Mouse (Mus musculus) testis, postnatal 10 days (tissue): ENCODE measurements around the gene Naif1.
"Not testable (repeated sequence)": the region's sequence is repeated elsewhere in the genome, so short reads cannot be mapped to it uniquely, and the experiment has no call there.

Experiments
- DNase-seq: peaks from one replicate; pipeline ENCODE4 v3.0.0; 2021; ENCODE audit warnings: low spot score

The Naif1 gene

GRCm38 (mm10) chr2:32455101-32455500 is 4.8 kb downstream of the Naif1 start:
- no peak for DNase-seq

- no peak for DNase-seq
These were observed 8.0 kb downstream of the Naif1 start for GRCm38 (mm10) chr2:32458300-32458699.

GRCm38 (mm10) chr2:32459657-32460056 is 9.4 kb downstream of the Naif1 start:
- DNase-seq, result no peak

GRCm38 (mm10) chr2:32463773-32464172 is 13.5 kb downstream of the Naif1 start:
- DNase-seq, result no peak

GRCm38 (mm10) chr2:32464212-32464891 is 14.1 kb downstream of the Naif1 start:
- DNase-seq, result no peak

- no peak for DNase-seq
These were observed 20.9 kb downstream of the Naif1 start for GRCm38 (mm10) chr2:32471001-32471680.

GRCm38 (mm10) chr2:32471681-32472061 is 21.4 kb downstream of the Naif1 start:
- DNase-seq, result peak; percentile 61

GRCm38 (mm10) chr2:32475361-32475760 is 25.1 kb downstream of the Naif1 start:
- not testable (repeated sequence) for DNase-seq

GRCm38 (mm10) chr2:32482351-32482750 is 32.1 kb downstream of the Naif1 start:
- no peak for DNase-seq

GRCm38 (mm10) chr2:32483179-32483875 is 33.1 kb downstream of the Naif1 start:
- DNase-seq, result no peak

GRCm38 (mm10) chr2:32484933-32485332 is 34.7 kb downstream of the Naif1 start:
- no peak for DNase-seq

- no peak for DNase-seq
These were observed 35.5 kb downstream of the Naif1 start for GRCm38 (mm10) chr2:32485751-32486150.

GRCm38 (mm10) chr2:32486155-32486554 is 35.9 kb downstream of the Naif1 start:
- no peak for DNase-seq

GRCm38 (mm10) chr2:32487124-32487623 is 36.9 kb downstream of the Naif1 start:
- peak; percentile 97 for DNase-seq

GRCm38 (mm10) chr2:32488679-32489078 is 38.4 kb downstream of the Naif1 start:
- DNase-seq, result peak; percentile 85

GRCm38 (mm10) chr2:32490730-32491129 is 40.5 kb downstream of the Naif1 start:
- DNase-seq, result not testable (repeated sequence)

GRCm38 (mm10) chr2:32492661-32493060 is 42.4 kb downstream of the Naif1 start:
- no peak for DNase-seq

- no peak for DNase-seq
These were observed 43.0 kb downstream of the Naif1 start for GRCm38 (mm10) chr2:32493301-32493701.

GRCm38 (mm10) chr2:32494522-32494921 is 44.3 kb downstream of the Naif1 start:
- no peak for DNase-seq

GRCm38 (mm10) chr2:32495185-32495726 is 45.0 kb downstream of the Naif1 start:
- DNase-seq, result no peak

GRCm38 (mm10) chr2:32496190-32496589 is 45.9 kb downstream of the Naif1 start:
- DNase-seq, result no peak

GRCm38 (mm10) chr2:32499365-32499764 is 49.1 kb downstream of the Naif1 start:
- DNase-seq, result no peak

- no peak for DNase-seq
These were observed 50.2 kb downstream of the Naif1 start for GRCm38 (mm10) chr2:32500461-32500860.
